Mouse (Mus musculus) myocyte (in vitro differentiated cells): ENCODE measurements at regions not wholly inside any gene's neighbourhood (a gene's known extent, or its start where the extent isn't known, plus 50 kb on each side); places are given as distances from the start of the nearest gene placed in this dataset.

Source experiments
- H3K27me3 ChIP-seq: one replicate; pipeline ENCODE4 v1.6.1; 2011; ENCODE audit not compliant: control insufficient read depth, insufficient read depth, insufficient read length
- H3K36me3 ChIP-seq: one replicate; pipeline ENCODE4 v1.6.1; 2011; ENCODE audit not compliant: control insufficient read depth, insufficient read depth
- H3K4me2 ChIP-seq: one replicate; pipeline ENCODE4 v1.6.1; 2011; ENCODE audit warnings: low read depth, control low read depth
- H3K4me3 ChIP-seq: one replicate; pipeline ENCODE4 v1.5.1; 2011; ENCODE audit warnings: mild to moderate bottlenecking, control low read depth, moderate library complexity
- H3K79me2 ChIP-seq: one replicate; pipeline ENCODE4 v1.6.1; 2011; ENCODE audit not compliant: control insufficient read depth, insufficient read depth
- H3ac ChIP-seq: one replicate; pipeline ENCODE4 v1.6.1; 2011; ENCODE audit not compliant: control insufficient read depth, insufficient read length
- CEBPB ChIP-seq: IDR thresholded peaks from 2 replicates; pipeline ENCODE4 v1.6.1; 2011; ENCODE audit warnings: mild to moderate bottlenecking, moderate library complexity; ENCODE audit not compliant: poor library complexity, insufficient read depth, severe bottlenecking
- E2F4 ChIP-seq: IDR thresholded peaks from one replicate; pipeline ENCODE4 v1.6.1; 2011; ENCODE audit warnings: mild to moderate bottlenecking, control low read depth, moderate library complexity; ENCODE audit not compliant: insufficient read depth
- MAX ChIP-seq: IDR thresholded peaks from one replicate; pipeline ENCODE4 v1.6.1; 2011; ENCODE audit warnings: low read depth, mild to moderate bottlenecking, control low read depth
- MYOD1 ChIP-seq, 3 experiments: IDR thresholded peaks; one replicate each; pipeline ENCODE4 v1.6.1; 2011; ENCODE audit warnings: control low read depth in 2 of 3, low read depth in 2 of 3, mild to moderate bottlenecking in 2 of 3, moderate library complexity in 1 of 3; ENCODE audit not compliant: insufficient read length in 2 of 3, control insufficient read depth in 1 of 3
- MYOG ChIP-seq, 3 experiments: IDR thresholded peaks; one replicate each; pipeline ENCODE4 v1.6.1; 2011; ENCODE audit warnings: control low read depth in 2 of 3, low read depth in 2 of 3, mild to moderate bottlenecking in 2 of 3; ENCODE audit not compliant: insufficient read length in 2 of 3, control insufficient read depth in 1 of 3, insufficient read depth in 1 of 3
- POLR2A ChIP-seq: IDR thresholded peaks from one replicate; pipeline ENCODE4 v1.6.1; 2011; ENCODE audit warnings: low read depth, mild to moderate bottlenecking, control low read depth, moderate library complexity; ENCODE audit not compliant: insufficient read length
- POLR2AphosphoS2 ChIP-seq: IDR thresholded peaks from one replicate; pipeline ENCODE4 v1.6.1; 2011; ENCODE audit warnings: low read depth, control low read depth; ENCODE audit not compliant: insufficient read length
- REST ChIP-seq: IDR thresholded peaks from one replicate; pipeline ENCODE4 v1.6.1; 2011; ENCODE audit warnings: mild to moderate bottlenecking, control low read depth, moderate library complexity; ENCODE audit not compliant: insufficient read depth, insufficient read length
- SRF ChIP-seq: IDR thresholded peaks from one replicate; pipeline ENCODE4 v1.6.1; 2011; ENCODE audit warnings: low read depth; ENCODE audit not compliant: control insufficient read depth, insufficient read length
- TCF12 ChIP-seq: IDR thresholded peaks from one replicate; pipeline ENCODE4 v1.6.1; 2011; ENCODE audit warnings: mild to moderate bottlenecking, control low read depth; ENCODE audit not compliant: poor library complexity, insufficient read depth, severe bottlenecking
- TCF3 ChIP-seq: IDR thresholded peaks from one replicate; pipeline ENCODE4 v1.6.1; 2011; ENCODE audit warnings: low read depth, control low read depth; ENCODE audit not compliant: insufficient read length
- USF1 ChIP-seq: IDR thresholded peaks from one replicate; pipeline ENCODE4 v1.6.1; 2011; ENCODE audit warnings: low read depth, mild to moderate bottlenecking, control low read depth, moderate library complexity

- no peak overlapping the region for H3K4me2 ChIP-seq
- H3K36me3 ChIP-seq: no peaks in the 10 kb centered on the region
- no peak overlapping the region for H3ac ChIP-seq
- no peaks in the 10 kb centered on the region for H3K79me2 ChIP-seq
- H3K27me3 ChIP-seq: peaks cover 5% of the 10 kb centered on the region
- TF ChIP-seq MYOD1 (IDR thresholded peaks at IDR 0.05; ENCODE audit: control insufficient read depth in 1 of 3, insufficient read length in 2 of 3, low read depth in 2 of 3) (no peak), MAX (no peak), CEBPB (no peak), TCF3 (no peak)
- no peak overlapping the region for H3K4me3 ChIP-seq
Observed at GRCm38 (mm10) chr5:77487837-77488827, 80.3 kb upstream of the Igfbp7 start.

GRCm38 (mm10) chr5:77483053-77483717 lies 75.3 kb upstream of the Igfbp7 start:
- peaks cover 5% of the 10 kb centered on the region for H3K27me3 ChIP-seq
- H3K4me2 ChIP-seq: no peak overlapping the region
- TF ChIP-seq REST (no peak), MAX (no peak), E2F4 (no peak), POLR2A (no peak)
- H3ac ChIP-seq: no peak overlapping the region
- no peaks in the 10 kb centered on the region for H3K79me2 ChIP-seq
- no peaks in the 10 kb centered on the region for H3K36me3 ChIP-seq
- H3K4me3 ChIP-seq: no peak overlapping the region

GRCm38 (mm10) chr5:77481811-77482210 lies 74.0 kb upstream of the Igfbp7 start:
- TF ChIP-seq TCF12 (no peak), REST (no peak), SRF (no peak), CEBPB (no peak), POLR2AphosphoS2 (no peak), POLR2A (no peak), MYOG (IDR thresholded peaks at IDR 0.05; ENCODE audit: control insufficient read depth in 1 of 3, insufficient read depth in 1 of 3, insufficient read length in 2 of 3, low read depth in 2 of 3) (no peak), E2F4 (no peak), USF1 (no peak)
- H3ac ChIP-seq: no peak overlapping the region
- H3K27me3 ChIP-seq: peaks cover 5% of the 10 kb centered on the region
- H3K36me3 ChIP-seq: no peaks in the 10 kb centered on the region
- H3K4me2 ChIP-seq: no peak overlapping the region
- H3K4me3 ChIP-seq: no peak overlapping the region
- H3K79me2 ChIP-seq: no peaks in the 10 kb centered on the region

- Histone ChIP-seq H3K4me2 (no peak overlapping the region), H3K27me3 (no peaks in the 10 kb centered on the region), H3K36me3 (no peaks in the 10 kb centered on the region), H3K79me2 (no peaks in the 10 kb centered on the region), H3ac (no peak overlapping the region), H3K4me3 (no peak overlapping the region)
- TF ChIP-seq MYOG (IDR thresholded peaks at IDR 0.05; ENCODE audit: control insufficient read depth in 1 of 3, insufficient read depth in 1 of 3, insufficient read length in 2 of 3, low read depth in 2 of 3): no peak
Observed at GRCm38 (mm10) chr5:77477794-77478193, 70.0 kb upstream of the Igfbp7 start.

- Histone ChIP-seq H3K27me3 (no peaks in the 10 kb centered on the region), H3K4me2 (no peak overlapping the region), H3K79me2 (no peaks in the 10 kb centered on the region), H3ac (no peak overlapping the region), H3K4me3 (no peak overlapping the region), H3K36me3 (no peaks in the 10 kb centered on the region)
- TF ChIP-seq MYOD1 (IDR thresholded peaks at IDR 0.05; ENCODE audit: control insufficient read depth in 1 of 3, insufficient read length in 2 of 3, low read depth in 2 of 3) (no peak), E2F4 (no peak), REST (no peak)
Observed at GRCm38 (mm10) chr5:77473896-77474486, 66.2 kb upstream of the Igfbp7 start.
